In genomic region chr7:110157261-110157910, GRCm38 (mm10) we compare ENCODE assay signal across 8 mouse cellular contexts. TPM values are rescaled to one million over a fixed set of nuclear protein-coding genes. Genes with fewer than 3 reads are reported as not detected.
DNase-seq lines count a peak whose midpoint lies in the region; ATAC-seq lines count a peak whose summit lies in the region.

No protein-coding gene starts in this region.

- ATAC-seq in megakaryocyte-erythroid progenitor cell, adult 5-6 weeks (replicated peaks; ENCODE audit: low FRiP score, low TSS enrichment, poor library complexity, severe bottlenecking), result peak; percentile 33; the same call in 1 of the 2 replicates

- peak; percentile 6 for DNase-seq in adrenal gland, postnatal 10 days
- DNase-seq in adrenal gland, postnatal 4 days (ENCODE audit: low spot score in 2 of 2), result no peak
- peak; percentile 42 for DNase-seq in heart, adult 8-10 months (ENCODE audit: low spot score)
- peak; percentile 46 for DNase-seq in kidney, postnatal 10 days
- no peak for DNase-seq in layer of hippocampus, adult 9-10 months (ENCODE audit: low spot score)
- no peak for DNase-seq in right cerebral cortex, adult 18-20 months
- DNase-seq in layer of hippocampus, postnatal 14 days (ENCODE audit: low spot score in 2 of 2), result no peak

RNA-seq across cellular contexts. Expression of gene Wee1, which starts 35.5 kb away (rescaled TPM):
- 10 to 100 TPM; 15.2 to 16.1 TPM for total RNA-seq in adrenal gland, postnatal 10 days (2021)
- total RNA-seq in adrenal gland, postnatal 4 days (2021), result 10 to 100 TPM; 23.5 to 23.6 TPM
- total RNA-seq in heart, adult 8-10 months (2022), result 10 to 100 TPM in 2 of 4 experiments, 1 to 10 TPM in 2; 9.4 to 15.2 (median 11.6) TPM
- total RNA-seq in megakaryocyte-erythroid progenitor cell, adult 5-6 weeks (2014; fragmentation: Nextera tagmentation), result 42.8 and 48.8 TPM in 2 replicates
- 27.0 and 27.8 TPM in 2 replicates for total RNA-seq in megakaryocyte-erythroid progenitor cell, adult 5-6 weeks (2017)
- total RNA-seq in layer of hippocampus, postnatal 14 days (2021), result 10 to 100 TPM; 12.9 to 13.0 TPM

Comparison
In these comparisons a context has a peak if more than half of its experiments do, and no peak if none do; other contexts are left out.
1. DNase-seq: peak in adrenal gland, postnatal 10 days (single experiment), heart, adult 8-10 months (single experiment) and kidney, postnatal 10 days (single experiment); none in adrenal gland, postnatal 4 days (0 of 2), layer of hippocampus, adult 9-10 months (single experiment), right cerebral cortex, adult 18-20 months (single experiment) and layer of hippocampus, postnatal 14 days (0 of 2).